Mouse (Mus musculus) liver, embryonic 14.5 days (tissue): Measurements from ENCODE around the gene Pfdn4. TPM values are rescaled to one million over a fixed set of nuclear protein-coding genes. Genes with fewer than 3 reads are reported as not detected.

Experiments
- ATAC-seq: fragments of 200-750 bp; cut with Nextera tagmentation; 2 replicates; pipeline ENCODE4 v1.8.0; 2017; ENCODE audit warnings: moderate number of reproducible peaks, mild to moderate bottlenecking, moderate library complexity; ENCODE audit not compliant: insufficient read depth
- DNase-seq, 3 experiments: peaks; one replicate each; pipeline ENCODE4 v3.0.0-alpha.2; 2012 to 2013; ENCODE audit warnings: low read depth in 3 of 3, low spot score in 3 of 3
- H3K27ac ChIP-seq: fragments of 300-500 bp; sonication (generic); 2 replicates; pipeline ENCODE4 v1.5.1; 2014; ENCODE audit warnings: moderate library complexity, mild to moderate bottlenecking, control low read depth, inconsistent platforms
- H3K27me3 ChIP-seq: fragments of 300-500 bp; sonication (generic); 2 replicates; pipeline ENCODE4 v1.6.1; 2014; ENCODE audit warnings: mild to moderate bottlenecking, low read length, moderate library complexity; ENCODE audit not compliant: control insufficient read depth, insufficient read depth
- H3K36me3 ChIP-seq: fragments of 300-500 bp; sonication (generic); replicated peaks from 2 replicates; pipeline ENCODE4 v1.6.1; 2014; ENCODE audit warnings: low read depth; ENCODE audit not compliant: control insufficient read depth, insufficient read depth
- H3K4me1 ChIP-seq, 2 experiments: fragments of 200-500 bp in 1 of 2; fragments of 300-500 bp in 1 of 2; sonication (generic) in 1 of 2; replicated peaks; 2 replicates each; pipeline ENCODE4 v1.6.1; 2012 to 2014; ENCODE audit warnings: antibody characterized with exemption in 1 of 2, inconsistent platforms in 1 of 2, low read length in 1 of 2; ENCODE audit not compliant: control insufficient read depth in 2 of 2, insufficient read depth in 2 of 2
- H3K4me2 ChIP-seq: fragments of 300-500 bp; sonication (generic); 2 replicates; pipeline ENCODE4 v1.6.1; 2014; ENCODE audit warnings: low read depth, mild to moderate bottlenecking, control low read depth, moderate library complexity
- H3K4me3 ChIP-seq, 2 experiments: fragments of 200-500 bp in 1 of 2; fragments of 300-500 bp in 1 of 2; sonication (generic) in 1 of 2; 2 replicates each; pipeline ENCODE4 v1.5.1; 2012 to 2014; ENCODE audit warnings: low read depth in 2 of 2, low read length in 2 of 2, mild to moderate bottlenecking in 2 of 2, control low read depth in 1 of 2, inconsistent platforms in 1 of 2, moderate library complexity in 1 of 2; ENCODE audit not compliant: insufficient read depth in 1 of 2
- H3K9ac ChIP-seq: fragments of 300-500 bp; sonication (generic); replicated peaks from 2 replicates; pipeline ENCODE4 v1.6.1; 2014; ENCODE audit warnings: mild to moderate bottlenecking, control low read depth, moderate library complexity
- H3K9me3 ChIP-seq: fragments of 300-500 bp; sonication (generic); 2 replicates; pipeline ENCODE4 v1.6.1; 2016; ENCODE audit warnings: low read length, mixed read lengths; ENCODE audit not compliant: control insufficient read depth
- CTCF ChIP-seq: IDR thresholded peaks from 2 replicates; pipeline ENCODE4 v1.5.1; 2016; ENCODE audit warnings: antibody characterized with exemption, low read depth, control low read depth
- EP300 ChIP-seq: IDR thresholded peaks from 2 replicates; pipeline ENCODE4 v1.6.1; 2016; ENCODE audit warnings: antibody characterized with exemption, low read depth
- WGBS: fragments of 180-500 bp; shearing (Covaris S2); extraction: QIAGEN DNeasy Blood & Tissue Kit; methylation state at CpG from one replicate; pipeline ENCODE4 v1.1.7; 2014; ENCODE audit not compliant: insufficient replicate concordance; 5-methylcytosine and 5-hydroxymethylcytosine counted together
- polyA plus RNA-seq, 2 experiments: library from polyadenylated mRNA; depleted of rRNA in 1 of 2; stranded (reverse) in 1 of 2; unstranded in 1 of 2; fragments of >200 nt; fragmentation: Nextera tagmentation in 1 of 2; extraction: Ambion mirVana in 1 of 2; gene quantifications; 2 replicates each; pipeline versions ENCODE4 v1.2.1 to v1.2.3; 2012 to 2014

Gene Pfdn4
- polyA plus RNA-seq, 2 experiments, result 24.7 to 45.1 TPM

DNA sequence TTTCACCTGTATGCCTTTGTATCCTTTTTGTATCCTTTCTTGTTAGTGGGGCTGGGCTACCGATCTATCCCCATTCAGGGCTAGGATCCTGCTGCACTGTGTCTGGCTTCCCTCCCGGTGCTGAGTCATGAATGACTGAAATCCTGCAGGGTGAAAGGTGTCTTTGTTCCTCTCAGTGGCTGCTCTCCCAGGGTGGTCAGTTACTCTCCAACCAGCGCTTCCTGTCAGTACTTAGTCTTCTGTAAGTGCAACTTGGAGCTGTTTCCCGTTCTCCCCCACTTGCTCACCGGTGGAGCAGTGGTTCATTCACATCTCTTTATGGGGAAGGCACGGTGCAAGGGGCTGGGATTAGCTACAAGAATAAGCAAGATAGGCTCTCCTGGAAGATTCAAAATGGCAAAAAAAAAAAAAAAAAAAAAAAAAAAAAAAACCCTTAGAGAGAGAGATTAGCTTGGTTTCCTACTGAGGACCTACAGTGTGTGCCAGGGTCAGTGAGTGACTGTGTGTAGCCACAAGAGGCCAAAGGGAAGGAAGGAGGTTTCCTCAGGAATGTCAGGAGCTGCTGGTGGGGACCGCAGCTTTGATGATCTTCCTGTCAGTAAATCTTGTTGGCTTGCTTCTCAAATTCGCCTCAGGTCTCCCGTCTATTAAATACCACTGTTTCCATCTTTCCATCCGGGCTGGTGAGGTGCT lies 26.5 kb upstream of the Pfdn4 start:
- TF ChIP-seq CTCF (no peak), EP300 (no peak)
- DNase-seq (no peak), ATAC-seq (no peak)
- H3K4me2 ChIP-seq, result no peak overlapping the region
- H3K4me3 ChIP-seq, result no peak overlapping the region
- H3K27ac ChIP-seq, result no peak overlapping the region
- 5% methylated on average over 10 of the region's 10 CpGs for WGBS
- no peaks in the 10 kb centered on the region for H3K36me3 ChIP-seq
- no peak overlapping the region for H3K9ac ChIP-seq
- H3K4me1 ChIP-seq, result peaks cover 0 to 7% of the 10 kb centered on the region in 2 experiments; a peak in 2 of 4 replicates
- no peaks in the 10 kb centered on the region for H3K9me3 ChIP-seq
- H3K27me3 ChIP-seq, result no peaks in the 10 kb centered on the region

- WGBS, result 52% methylated on average over 5 of the region's 5 CpGs
- H3K27ac ChIP-seq, result no peak overlapping the region
These were observed 25.6 kb upstream of the Pfdn4 start for GRCm38 (mm10) chr2:170470591-170470990.

GRCm38 (mm10) chr2:170474125-170474524 lies 22.1 kb upstream of the Pfdn4 start:
- WGBS, result 68% methylated on average over 5 of the region's 5 CpGs
- no peaks in the 10 kb centered on the region for H3K36me3 ChIP-seq
- H3K9me3 ChIP-seq, result no peaks in the 10 kb centered on the region
- ATAC-seq (no peak), DNase-seq (no peak)
- H3K4me3 ChIP-seq, result no peak overlapping the region
- no peak overlapping the region for H3K4me2 ChIP-seq
- no peaks in the 10 kb centered on the region for H3K27me3 ChIP-seq
- H3K27ac ChIP-seq, result no peak overlapping the region
- TF ChIP-seq EP300 (no peak), CTCF (no peak)
- H3K9ac ChIP-seq, result no peak overlapping the region
- peaks cover 0 to 7% of the 10 kb centered on the region in 2 experiments; a peak in 2 of 4 replicates for H3K4me1 ChIP-seq

More at GRCm38 (mm10) chr2:170470591-170470990, 25.6 kb upstream of the Pfdn4 start:
- H3K4me1 ChIP-seq, result peaks cover 0 to 7% of the 10 kb centered on the region in 2 experiments; a peak in 2 of 4 replicates
- no peak for DNase-seq
- no peak overlapping the region for H3K4me3 ChIP-seq
- no peaks in the 10 kb centered on the region for H3K36me3 ChIP-seq
- TF ChIP-seq EP300, result no peak
- TF ChIP-seq CTCF, result no peak
- no peak for ATAC-seq
- H3K27me3 ChIP-seq, result no peaks in the 10 kb centered on the region
- H3K4me2 ChIP-seq, result no peak overlapping the region
- H3K9me3 ChIP-seq, result no peaks in the 10 kb centered on the region
- no peak overlapping the region for H3K9ac ChIP-seq

DNA sequence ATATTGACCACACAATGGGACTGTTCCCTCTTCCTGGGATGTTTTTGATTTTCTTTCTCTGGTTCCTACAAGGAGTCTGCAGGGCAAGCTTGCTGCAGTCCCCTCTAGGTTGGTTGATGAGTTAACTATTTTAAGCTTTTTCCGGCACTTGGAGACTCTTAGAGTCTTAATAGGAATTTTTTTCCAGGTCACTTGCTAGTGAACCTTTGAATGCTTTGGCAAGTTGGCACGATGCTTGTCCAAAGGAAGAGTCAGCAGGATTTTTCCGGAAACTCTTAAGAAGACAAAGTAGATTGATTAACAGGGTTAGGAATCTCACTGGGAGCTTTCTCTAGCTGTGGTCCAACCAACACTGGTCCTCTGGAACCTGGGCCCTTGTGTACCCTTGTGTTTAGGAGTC lies 21.1 kb upstream of the Pfdn4 start:
- Histone ChIP-seq H3K36me3 (no peaks in the 10 kb centered on the region), H3K4me3 (no peak overlapping the region), H3K9me3 (no peaks in the 10 kb centered on the region), H3K27ac (no peak overlapping the region), H3K4me1 (peaks cover 0 to under 1% of the 10 kb centered on the region in 2 experiments; a peak in 1 of 4 replicates), H3K27me3 (no peaks in the 10 kb centered on the region), H3K9ac (no peak overlapping the region), H3K4me2 (no peak overlapping the region)
- 63% methylated on average over 3 of the region's 3 CpGs for WGBS
- ATAC-seq, result no peak
- no peak for DNase-seq
- TF ChIP-seq CTCF (no peak), EP300 (no peak)

DNA sequence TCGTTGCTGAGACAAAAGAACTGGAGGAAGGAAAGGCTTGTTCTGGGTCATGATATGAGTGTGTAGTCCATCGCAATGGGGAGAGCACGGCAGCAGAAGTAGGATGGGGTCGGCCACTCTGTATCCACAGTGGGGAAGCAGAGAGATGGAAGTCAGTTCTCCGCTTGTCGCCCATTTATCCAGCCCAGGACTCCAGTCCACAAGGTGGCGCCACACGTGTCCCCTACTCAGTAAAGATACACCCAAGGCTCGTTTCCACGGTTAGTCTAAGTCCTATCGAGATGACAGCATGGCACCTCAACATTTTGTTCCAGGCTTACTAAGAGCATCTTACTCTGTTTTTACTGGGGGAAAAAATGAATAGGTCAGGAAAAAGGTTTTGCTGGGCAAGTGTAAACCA lies 20.0 kb upstream of the Pfdn4 start:
- H3K4me3 ChIP-seq, result no peak overlapping the region
- H3K27me3 ChIP-seq, result no peaks in the 10 kb centered on the region
- H3K9ac ChIP-seq, result no peak overlapping the region
- ATAC-seq (no peak), DNase-seq (no peak)
- H3K27ac ChIP-seq, result no peak overlapping the region
- no peaks in the 10 kb centered on the region for H3K9me3 ChIP-seq
- H3K36me3 ChIP-seq, result no peaks in the 10 kb centered on the region
- no peak for TF ChIP-seq EP300
- peak; percentile 60 for TF ChIP-seq CTCF
- no peaks in the 10 kb centered on the region for H3K4me1 ChIP-seq
- H3K4me2 ChIP-seq, result no peak overlapping the region
- 53% methylated on average over 11 of the region's 11 CpGs for WGBS
